Mouse (Mus musculus) spleen, adult 2 months (tissue): ENCODE measurements around the gene Abcc2. TPM values are rescaled to one million over a fixed set of nuclear protein-coding genes. Genes with fewer than 3 reads are reported as not detected.

Source experiments
- DNase-seq, 2 experiments: peaks; one replicate each; pipeline versions ENCODE4 v3.0.0 to v3.0.0-alpha.2; 2012 to 2021; ENCODE audit warnings: low spot score in 2 of 2, low read depth in 1 of 2
- H3K27ac ChIP-seq: fragments of 200-500 bp; 2 replicates; pipeline ENCODE4 v1.5.1; 2012; ENCODE audit warnings: low read length, inconsistent platforms; ENCODE audit not compliant: insufficient read depth
- H3K27me3 ChIP-seq: fragments of 200-500 bp; 2 replicates; pipeline ENCODE4 v1.6.1; 2012; ENCODE audit warnings: mild to moderate bottlenecking, moderate library complexity, low read length, inconsistent platforms; ENCODE audit not compliant: control insufficient read depth, insufficient read depth
- H3K36me3 ChIP-seq: fragments of 200-500 bp; 2 replicates; pipeline ENCODE4 v1.6.1; 2012; ENCODE audit warnings: mild to moderate bottlenecking, low read length, inconsistent platforms; ENCODE audit not compliant: control insufficient read depth, insufficient read depth
- H3K4me1 ChIP-seq: fragments of 200-500 bp; 2 replicates; pipeline ENCODE4 v1.6.1; 2011; ENCODE audit warnings: inconsistent platforms; ENCODE audit not compliant: control insufficient read depth, insufficient read depth, insufficient read length
- H3K4me3 ChIP-seq: fragments of 200-500 bp; 2 replicates; pipeline ENCODE4 v1.5.1; 2011; ENCODE audit warnings: mild to moderate bottlenecking, inconsistent platforms; ENCODE audit not compliant: insufficient read depth, insufficient read length; ENCODE audit errors: extremely low read depth
- CTCF ChIP-seq: fragments of 200-500 bp; IDR thresholded peaks from 2 replicates; pipeline ENCODE4 v1.5.1; 2011; ENCODE audit warnings: mild to moderate bottlenecking, inconsistent platforms; ENCODE audit not compliant: insufficient read depth, insufficient read length, insufficient replicate concordance; ENCODE audit errors: extremely low read depth
- POLR2A ChIP-seq: fragments of 200-500 bp; IDR thresholded peaks from 2 replicates; pipeline ENCODE4 v1.6.1; 2011; ENCODE audit warnings: low read depth, low read length, inconsistent platforms
- WGBS: fragments of 180-500 bp; shearing (Covaris S2); methylation state at CpG from one replicate; pipeline ENCODE4 v1.1.7; 2018; 5-methylcytosine and 5-hydroxymethylcytosine counted together
- polyA plus RNA-seq: library from polyadenylated mRNA; depleted of rRNA; stranded (reverse); fragments of >200 nt; gene quantifications from 2 replicates; pipeline ENCODE4 v1.2.3, GENCODE M21; 2012

Abcc2 gene
- polyA plus RNA-seq, 1 experiment: 0.14 TPM

DNA sequence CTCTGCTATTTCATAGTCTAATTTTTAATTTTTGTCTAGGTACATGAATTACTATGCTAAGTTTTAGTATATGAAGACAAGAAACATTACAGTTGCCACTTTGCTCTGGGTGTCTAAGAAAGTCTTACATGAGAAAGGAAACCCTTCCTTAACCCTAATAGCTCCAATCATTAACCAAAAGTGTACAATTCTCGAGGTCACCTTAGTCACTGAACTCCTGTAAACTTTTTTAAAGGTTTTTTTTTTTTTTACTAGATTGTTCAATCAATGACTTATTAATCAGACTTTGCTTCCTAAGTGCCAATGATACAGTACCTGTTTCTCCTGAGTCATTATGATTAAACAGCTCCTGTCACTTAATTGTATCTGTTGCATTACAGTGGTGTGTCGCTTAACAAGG lies 4.7 kb upstream of the Abcc2 start:
- Histone ChIP-seq H3K4me1 (no peaks in the 10 kb centered on the region), H3K27me3 (no peaks in the 10 kb centered on the region), H3K4me3 (no peak overlapping the region), H3K27ac (no peak overlapping the region), H3K36me3 (no peaks in the 10 kb centered on the region)
- WGBS: 75% methylated on average over 2 of the region's 2 CpGs
- no peak for TF ChIP-seq POLR2A
- no peak for TF ChIP-seq CTCF
- no peak for DNase-seq

DNA sequence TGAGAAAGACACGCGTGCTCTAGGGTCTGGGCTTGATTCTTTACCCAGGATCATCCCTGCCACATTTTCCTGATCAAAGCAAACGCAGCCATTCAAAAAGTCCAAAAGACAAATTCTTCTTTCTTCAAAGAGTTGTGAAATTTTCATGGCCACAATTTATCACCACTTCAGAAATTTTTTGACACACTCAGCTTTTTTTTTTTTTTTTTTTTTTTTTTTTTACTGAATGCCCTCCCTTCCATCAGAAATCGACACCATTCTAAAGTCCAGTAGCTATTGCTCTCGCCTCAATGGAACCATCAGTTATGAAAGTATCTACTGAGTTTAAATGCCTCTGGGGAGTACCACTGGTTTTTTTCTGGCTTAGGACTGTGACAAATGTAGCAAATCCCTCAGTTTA lies 1.6 kb upstream of the Abcc2 start:
- Histone ChIP-seq H3K4me1 (no peaks in the 10 kb centered on the region), H3K27ac (no peak overlapping the region), H3K27me3 (no peaks in the 10 kb centered on the region), H3K4me3 (no peak overlapping the region; the same call in 1 of the 2 replicates), H3K36me3 (no peaks in the 10 kb centered on the region)
- 60% methylated on average over 5 of the region's 5 CpGs for WGBS
- TF ChIP-seq CTCF: no peak
- TF ChIP-seq POLR2A: no peak
- DNase-seq: no peak

DNA sequence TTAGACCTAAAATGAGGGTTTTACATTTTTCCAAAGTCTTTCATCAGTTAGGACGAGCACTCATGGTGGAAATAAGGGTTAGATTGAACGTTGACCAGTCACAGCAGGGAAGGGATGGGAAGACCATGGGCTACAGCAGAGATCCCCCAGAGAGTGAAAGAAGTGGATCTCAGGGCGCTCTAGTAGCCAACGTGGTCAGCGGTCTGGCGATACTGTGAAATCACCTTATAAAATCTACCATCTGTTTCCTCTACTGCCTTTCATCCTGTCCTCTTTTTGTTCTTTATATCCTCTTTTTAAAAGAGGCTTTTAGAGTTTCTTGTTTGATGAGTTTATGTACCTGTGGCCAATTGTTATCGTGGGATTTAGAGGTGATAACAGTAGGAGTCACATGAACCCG lies 2.8 kb downstream of the Abcc2 start:
- TF ChIP-seq POLR2A (no peak), CTCF (no peak)
- no peaks in the 10 kb centered on the region for H3K4me1 ChIP-seq
- no peak overlapping the region for H3K27ac ChIP-seq
- no peaks in the 10 kb centered on the region for H3K36me3 ChIP-seq
- no peak overlapping the region for H3K4me3 ChIP-seq
- H3K27me3 ChIP-seq: peaks cover 2% of the 10 kb centered on the region; the same call in 1 of the 2 replicates
- no peak for DNase-seq
- 37% methylated on average over 8 of the region's 8 CpGs for WGBS

DNA sequence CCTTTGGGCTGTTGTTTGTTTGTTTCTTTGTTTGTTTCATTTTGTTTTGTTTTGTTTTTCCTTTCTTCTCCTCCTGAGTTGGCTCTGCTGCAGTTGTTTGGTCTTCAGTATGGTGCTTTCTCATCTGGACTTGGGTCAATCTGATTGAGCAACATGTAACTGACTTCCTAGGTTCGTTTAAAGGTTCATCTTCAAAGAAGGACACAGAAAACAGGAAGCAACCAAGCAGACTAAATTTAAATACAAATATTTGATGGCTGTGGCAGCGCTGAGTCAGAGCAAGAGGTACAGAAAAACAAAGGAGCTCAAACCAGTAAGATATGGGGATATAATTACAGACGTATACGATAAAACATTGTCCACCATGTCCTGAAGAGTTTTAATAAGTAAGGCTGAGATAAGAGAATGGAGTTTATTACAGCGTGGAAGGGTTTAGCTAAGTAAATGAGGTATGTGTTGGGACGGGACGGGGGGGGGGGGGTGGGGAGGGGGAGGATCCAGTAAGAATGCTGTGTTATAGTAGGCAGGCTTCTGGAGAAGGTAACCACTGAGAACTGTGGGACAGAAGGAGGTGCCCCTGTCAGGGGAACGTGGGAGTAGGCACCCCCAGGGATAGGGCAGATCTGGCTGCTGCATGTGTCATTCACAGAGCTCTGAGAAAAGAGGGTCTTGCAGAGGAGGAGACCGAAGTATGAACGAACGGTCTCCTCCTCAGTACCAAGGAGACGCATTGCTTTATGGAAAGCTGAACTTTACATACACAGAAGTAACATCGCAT lies 4.4 kb downstream of the Abcc2 start:
- H3K36me3 ChIP-seq: no peaks in the 10 kb centered on the region
- no peak overlapping the region for H3K4me3 ChIP-seq
- H3K27me3 ChIP-seq: peaks cover 2% of the 10 kb centered on the region; the same call in 1 of the 2 replicates
- whole genome bisulfite sequencing: 70% methylated on average over 13 of the region's 13 CpGs
- no peak overlapping the region for H3K27ac ChIP-seq
- TF ChIP-seq CTCF (no peak), POLR2A (no peak)
- no peaks in the 10 kb centered on the region for H3K4me1 ChIP-seq
- DNase-seq: no peak

DNA sequence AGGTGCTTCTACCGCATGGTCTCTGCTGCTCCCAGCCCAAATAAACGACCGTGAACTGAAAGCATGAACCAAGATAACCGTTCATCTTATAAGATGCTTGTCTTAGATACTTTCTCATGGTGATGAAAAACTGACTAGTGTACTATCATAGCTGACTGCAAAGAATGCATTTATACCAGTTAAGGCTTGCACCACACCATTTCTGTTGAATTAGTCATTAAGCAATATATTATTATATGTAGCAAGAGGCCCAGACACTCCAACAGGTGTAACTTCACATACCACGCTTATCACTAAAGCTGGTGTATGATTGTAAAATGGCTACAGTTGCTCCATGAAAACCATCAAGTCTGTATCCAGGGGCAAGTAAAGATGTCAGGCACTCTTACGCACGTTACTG lies 7.8 kb downstream of the Abcc2 start:
- WGBS: 93% methylated on average over 7 of the region's 7 CpGs
- no peak for DNase-seq
- Histone ChIP-seq H3K27me3 (peaks cover 2% of the 10 kb centered on the region; the same call in 1 of the 2 replicates), H3K4me1 (no peaks in the 10 kb centered on the region), H3K27ac (no peak overlapping the region), H3K4me3 (no peak overlapping the region), H3K36me3 (no peaks in the 10 kb centered on the region)
- TF ChIP-seq CTCF: no peak
- no peak for TF ChIP-seq POLR2A

DNA sequence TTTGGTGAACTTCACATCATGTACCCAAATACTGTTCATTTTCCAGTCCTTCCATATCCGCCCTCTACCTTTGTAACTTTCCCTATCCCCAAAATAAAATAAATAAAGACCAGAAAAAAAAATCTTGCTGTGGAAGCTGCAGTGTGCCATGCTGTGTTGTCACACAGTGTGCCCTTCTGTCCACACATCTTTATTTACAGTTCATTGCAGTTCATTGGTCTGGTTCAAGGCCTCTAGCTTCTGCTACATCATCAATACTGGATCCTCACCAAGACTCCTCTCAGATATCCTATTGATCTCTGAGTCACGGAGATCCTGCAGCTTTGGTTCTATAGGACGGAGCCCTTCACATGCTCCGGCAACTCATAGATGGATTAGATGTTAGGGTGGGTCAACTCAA lies 10.5 kb downstream of the Abcc2 start:
- H3K36me3 ChIP-seq: no peaks in the 10 kb centered on the region
- TF ChIP-seq POLR2A (no peak), CTCF (no peak)
- 96% methylated on average over 4 of the region's 4 CpGs for WGBS
- H3K4me1 ChIP-seq: no peaks in the 10 kb centered on the region
- no peak for DNase-seq
- no peak overlapping the region for H3K27ac ChIP-seq
- H3K27me3 ChIP-seq: peaks cover 2% of the 10 kb centered on the region; the same call in 1 of the 2 replicates
- no peak overlapping the region for H3K4me3 ChIP-seq

DNA sequence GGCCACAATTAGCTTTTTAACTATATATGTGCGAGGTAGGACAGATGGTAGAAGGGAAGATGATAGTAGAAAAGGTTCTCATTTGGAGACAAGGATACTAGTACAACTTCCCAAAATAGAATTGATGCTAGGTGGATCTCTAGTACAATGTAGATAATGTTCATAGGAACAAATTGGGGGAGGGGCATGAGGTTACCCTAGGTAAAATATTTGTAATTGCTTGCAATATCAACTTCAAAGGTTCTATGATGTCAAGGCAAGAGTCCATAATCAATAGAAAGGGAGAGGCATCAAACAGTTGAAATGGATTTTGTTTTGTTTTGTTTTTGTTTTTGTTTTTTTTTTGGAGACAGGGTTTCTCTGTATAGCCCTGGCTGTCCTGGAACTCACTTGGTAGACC lies 12.0 kb downstream of the Abcc2 start:
- Histone ChIP-seq H3K36me3 (no peaks in the 10 kb centered on the region), H3K4me3 (no peak overlapping the region), H3K4me1 (no peaks in the 10 kb centered on the region), H3K27ac (no peak overlapping the region), H3K27me3 (peaks cover under 1% of the 10 kb centered on the region; the same call in 1 of the 2 replicates)
- 86% methylated on average over 1 of the region's 1 CpGs for WGBS
- DNase-seq: no peak
- TF ChIP-seq CTCF (no peak), POLR2A (no peak)
